Comparison of ENCODE assay signal across 9 mouse cellular contexts in genomic region chr6:97458358-97458757, GRCm38 (mm10).
DNase-seq lines count a peak whose midpoint lies in the region; ATAC-seq and TF ChIP-seq lines count a peak whose summit lies in the region.
"Had no signal": no experiment of that assay in that cellular context is flagged by ENCODE, and none has a peak within 500 bp of the region (broad histone marks: within the 10 kb centered on the region; RNA-seq: fewer than 3 reads in every experiment).

No protein-coding gene starts in this region.

- peak overlapping the region; percentile 80 for H3K27ac ChIP-seq in heart, embryonic 10.5 days
- peak overlapping the region; percentile 10 for H3K27ac ChIP-seq in lung, embryonic 15.5 days
- peak overlapping the region; percentile 36; the same call in 1 of the 2 replicates for H3K27ac ChIP-seq in hindbrain, postnatal 0 days
- peak overlapping the region; percentile 39; the same call in 1 of the 2 replicates for H3K27ac ChIP-seq in stomach, embryonic 14.5 days (ENCODE audit: low read length)

- H3K4me3 ChIP-seq in heart, embryonic 10.5 days: peak overlapping the region; percentile 35
- peak overlapping the region; percentile 18 for H3K4me3 ChIP-seq in lung, embryonic 15.5 days
- 0 out of 2 replicates have a peak overlapping the region, but pooled peaks have one; percentile 4 for H3K4me3 ChIP-seq in hindbrain, postnatal 0 days (ENCODE audit: low read length)
- H3K4me3 ChIP-seq in stomach, embryonic 14.5 days (ENCODE audit: low read depth, low read length): no peak overlapping the region

- WGBS in heart, embryonic 10.5 days: 53% methylated on average over 9 of the region's 9 CpGs
- 47% methylated on average over 9 of the region's 9 CpGs for WGBS in lung, embryonic 15.5 days
- WGBS in hindbrain, postnatal 0 days: 33% methylated on average over 9 of the region's 9 CpGs
- 63% methylated on average over 9 of the region's 9 CpGs for WGBS in stomach, embryonic 14.5 days

- H3K9me3 ChIP-seq in heart, embryonic 10.5 days: no peaks in the 10 kb centered on the region
- no peaks in the 10 kb centered on the region for H3K9me3 ChIP-seq in lung, embryonic 15.5 days
- H3K9me3 ChIP-seq in hindbrain, postnatal 0 days (ENCODE audit: low read length): no peaks in the 10 kb centered on the region
- H3K9me3 ChIP-seq in stomach, embryonic 14.5 days (ENCODE audit: control insufficient read depth, low read depth, low read length): no peaks in the 10 kb centered on the region

- H3K36me3 ChIP-seq in heart, embryonic 10.5 days: no peaks in the 10 kb centered on the region
- no peaks in the 10 kb centered on the region for H3K36me3 ChIP-seq in lung, embryonic 15.5 days
- H3K36me3 ChIP-seq in hindbrain, postnatal 0 days (ENCODE audit: insufficient read depth, low read length): no peaks in the 10 kb centered on the region
- no peaks in the 10 kb centered on the region for H3K36me3 ChIP-seq in stomach, embryonic 14.5 days (ENCODE audit: control insufficient read depth, insufficient read depth, low read length)

- no peak overlapping the region for H3K9ac ChIP-seq in lung, embryonic 15.5 days
- H3K9ac ChIP-seq in hindbrain, postnatal 0 days (replicated peaks; ENCODE audit: low read length): no peak overlapping the region; the same call in 1 of the 2 replicates
- H3K9ac ChIP-seq in stomach, embryonic 14.5 days (replicated peaks; ENCODE audit: low read depth, low read length): no peak overlapping the region

- H3K4me2 ChIP-seq in lung, embryonic 15.5 days: peak overlapping the region; percentile 35
- H3K4me2 ChIP-seq in hindbrain, postnatal 0 days (ENCODE audit: low read depth, low read length): peak overlapping the region; percentile 31
- no peak overlapping the region for H3K4me2 ChIP-seq in stomach, embryonic 14.5 days (replicated peaks; ENCODE audit: low read depth, low read length)

- ATAC-seq in lung, embryonic 15.5 days (ENCODE audit: borderline replicate concordance, extremely low read depth, low FRiP score, low TSS enrichment): no peak
- ATAC-seq in hindbrain, postnatal 0 days: no peak
- no peak for ATAC-seq in stomach, embryonic 14.5 days (ENCODE audit: insufficient number of reproducible peaks, insufficient read depth, low FRiP score, low read depth)

- H3K27me3 ChIP-seq in heart, embryonic 10.5 days (ENCODE audit: insufficient read depth, poor library complexity, severe bottlenecking): no peaks in the 10 kb centered on the region
- no peaks in the 10 kb centered on the region for H3K27me3 ChIP-seq in lung, embryonic 15.5 days
- no peaks in the 10 kb centered on the region for H3K27me3 ChIP-seq in hindbrain, postnatal 0 days (ENCODE audit: insufficient read depth, low read length)
- no peaks in the 10 kb centered on the region for H3K27me3 ChIP-seq in stomach, embryonic 14.5 days (ENCODE audit: control insufficient read depth, insufficient read depth, low read length)

- DNase-seq in heart, embryonic 10.5 days (ENCODE audit: low spot score): no peak
- no peak for DNase-seq in heart, adult 9 months (ENCODE audit: low spot score in 2 of 2)
- no peak for DNase-seq in lung, postnatal 36 days
- DNase-seq in hindbrain, postnatal 0 days (ENCODE audit: low spot score): no peak
- DNase-seq in ovary, postnatal 14 days (ENCODE audit: low spot score): no peak
- DNase-seq in gastrocnemius, postnatal 4 days (ENCODE audit: low spot score in 2 of 2): no peak
- DNase-seq: kidney, adult 11 months had no signal

- TF ChIP-seq CTCF in hindbrain, postnatal 0 days (IDR thresholded peaks at IDR 0.05; ENCODE audit: low read depth): no peak

- H3K4me1 ChIP-seq in heart, embryonic 10.5 days: peaks cover 38% of the 10 kb centered on the region
- H3K4me1 ChIP-seq in lung, embryonic 15.5 days: peaks cover under 1% of the 10 kb centered on the region; the same call in 1 of the 2 replicates
- H3K4me1 ChIP-seq in hindbrain, postnatal 0 days (ENCODE audit: insufficient read depth, low read length): 0 out of 2 replicates have a peak, but pooled peaks cover 9% of the 10 kb centered on the region
- H3K4me1 ChIP-seq in stomach, embryonic 14.5 days (ENCODE audit: control insufficient read depth, insufficient read depth, low read length): no peaks in the 10 kb centered on the region

Comparison
In these comparisons a context has a peak if more than half of its experiments do, and no peak if none do; other contexts are left out.
1. H3K27ac ChIP-seq: peak in every context shown above with its lines; median percentile 80 in heart, embryonic 10.5 days; 39 in stomach, embryonic 14.5 days; 36 in hindbrain, postnatal 0 days; 10 in lung, embryonic 15.5 days.